Mouse (Mus musculus): Measurements from ENCODE around the gene Kera. TPM values are rescaled to one million over a fixed set of nuclear protein-coding genes. Genes with fewer than 3 reads are reported as not detected.

The Kera gene
- polyA plus RNA-seq, 1 experiment from 2014 or later = 0.10 TPM

Other genes starting within 250 kb of the Kera start
- gene Dcn, start 127.3 kb upstream of the Kera start, polyA plus RNA-seq (2015; fragmentation: Nextera tagmentation; extraction: Ambion mirVana) = 59.4 and 59.7 TPM in 2 replicates
- gene Lum, start 41.8 kb upstream of the Kera start, polyA plus RNA-seq (2015; fragmentation: Nextera tagmentation; extraction: Ambion mirVana) = 23.2 and 25.9 TPM in 2 replicates
- gene Epyc, start 37.2 kb downstream of the Kera start, polyA plus RNA-seq (2015; fragmentation: Nextera tagmentation; extraction: Ambion mirVana) = 0.79 TPM in 1 of 2 replicates, not detected in the other
- not detected in 2 replicates for gene Ccer1, start 86.2 kb downstream of the Kera start, polyA plus RNA-seq (2015; fragmentation: Nextera tagmentation; extraction: Ambion mirVana)
- gene C030005K15Rik, start 119.9 kb downstream of the Kera start, polyA plus RNA-seq (2015; fragmentation: Nextera tagmentation; extraction: Ambion mirVana) = not detected in 2 replicates

Measured in liver, embryonic 15.5 days (tissue).